Mouse (Mus musculus) C2C12 (cell line): Measurements from ENCODE around the gene Tmem14c. TPM values are rescaled to one million over a fixed set of nuclear protein-coding genes. Genes with fewer than 3 reads are reported as not detected.

Experiments
- H3K27me3 ChIP-seq: one replicate; pipeline ENCODE4 v1.6.1; 2011; ENCODE audit not compliant: control insufficient read depth, insufficient read depth, insufficient read length
- H3K36me3 ChIP-seq: one replicate; pipeline ENCODE4 v1.6.1; 2011; ENCODE audit not compliant: control insufficient read depth, insufficient read depth
- H3K4me3 ChIP-seq: one replicate; pipeline ENCODE4 v1.5.1; 2011; ENCODE audit warnings: mild to moderate bottlenecking, control low read depth; ENCODE audit not compliant: poor library complexity, insufficient read depth, severe bottlenecking
- H3K79me2 ChIP-seq: one replicate; pipeline ENCODE4 v1.6.1; 2011; ENCODE audit not compliant: control insufficient read depth, insufficient read depth
- H3K79me3 ChIP-seq: one replicate; pipeline ENCODE4 v1.6.1; 2011; ENCODE audit warnings: low read depth, control low read depth
- H3ac ChIP-seq: one replicate; pipeline ENCODE3; 2011; ENCODE audit warnings: low read depth; ENCODE audit not compliant: control insufficient read depth, insufficient read length
- CEBPB ChIP-seq: IDR thresholded peaks from one replicate; pipeline ENCODE4 v1.6.1; 2011; ENCODE audit warnings: low read depth, mild to moderate bottlenecking, control low read depth, moderate library complexity
- CTCF ChIP-seq: IDR thresholded peaks from one replicate; pipeline ENCODE4 v1.5.1; 2011; ENCODE audit not compliant: control insufficient read depth, insufficient read depth, insufficient read length
- FOSL1 ChIP-seq: IDR thresholded peaks from one replicate; pipeline ENCODE4 v1.8.0; 2011; ENCODE audit warnings: mild to moderate bottlenecking, low read length; ENCODE audit not compliant: poor library complexity, insufficient read depth, severe bottlenecking
- MAX ChIP-seq: IDR thresholded peaks from one replicate; pipeline ENCODE4 v1.6.1; 2011; ENCODE audit warnings: mild to moderate bottlenecking, control low read depth
- MYOD1 ChIP-seq: IDR thresholded peaks from one replicate; pipeline ENCODE4 v1.6.1; 2011; ENCODE audit warnings: low read depth; ENCODE audit not compliant: control insufficient read depth, insufficient read length
- MYOG ChIP-seq: IDR thresholded peaks from one replicate; pipeline ENCODE4 v1.6.1; 2011; ENCODE audit not compliant: control insufficient read depth, insufficient read length; ENCODE audit errors: extremely low read depth
- USF1 ChIP-seq: IDR thresholded peaks from one replicate; pipeline ENCODE4 v1.6.1; 2011; ENCODE audit warnings: low read depth, mild to moderate bottlenecking, control low read depth, moderate library complexity
- polyA plus RNA-seq: library from polyadenylated mRNA; unstranded; fragments of >200 nt; fragmentation: generic; extraction: Trizol; gene quantifications from one replicate; pipeline ENCODE4 v1.2.1, GENCODE M21; 2012; ENCODE audit warnings: missing spikeins

The Tmem14c gene
- polyA plus RNA-seq, 1 experiment = 203 TPM

DNA sequence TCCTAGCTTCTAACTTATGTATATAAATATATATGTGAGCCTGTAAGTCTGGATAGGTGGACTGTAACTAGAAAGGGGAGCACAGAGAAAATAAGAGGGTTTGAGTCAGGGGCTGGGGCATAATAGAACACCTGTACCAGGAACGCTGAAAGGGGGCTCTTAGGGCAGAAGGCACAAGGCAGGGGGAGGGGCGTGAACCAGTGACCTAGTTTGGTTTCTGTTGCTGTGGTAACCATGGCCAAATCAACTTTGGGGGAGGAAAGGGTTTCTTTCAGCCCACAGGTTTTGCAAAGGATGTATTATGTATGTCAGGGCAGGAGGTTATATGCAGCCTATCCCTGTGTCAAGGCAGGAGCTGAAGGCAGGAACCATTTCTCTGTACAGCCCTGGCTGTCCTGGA is 44.3 kb upstream of the Tmem14c start:
- Histone ChIP-seq H3K27me3 (no peaks in the 10 kb centered on the region), H3K4me3 (no peak overlapping the region), H3K79me3 (no peaks in the 10 kb centered on the region), H3K36me3 (no peaks in the 10 kb centered on the region), H3ac (no peak overlapping the region), H3K79me2 (no peaks in the 10 kb centered on the region)
- TF ChIP-seq MYOD1 (no peak), USF1 (no peak), CTCF (no peak), MYOG (no peak), CEBPB (no peak), MAX (no peak), FOSL1 (no peak)

- H3ac ChIP-seq = no peak overlapping the region
- H3K4me3 ChIP-seq = no peak overlapping the region
- no peak for TF ChIP-seq FOSL1
- no peak for TF ChIP-seq USF1
- no peak for TF ChIP-seq CEBPB
- no peak for TF ChIP-seq MYOG
- TF ChIP-seq MAX = no peak
- TF ChIP-seq CTCF = no peak
- no peak for TF ChIP-seq MYOD1
- no peaks in the 10 kb centered on the region for H3K79me2 ChIP-seq
- no peaks in the 10 kb centered on the region for H3K27me3 ChIP-seq
- no peaks in the 10 kb centered on the region for H3K79me3 ChIP-seq
- no peaks in the 10 kb centered on the region for H3K36me3 ChIP-seq
Measured at GRCm38 (mm10) chr13:40972976-40973375, 43.1 kb upstream of the Tmem14c start.

GRCm38 (mm10) chr13:40977609-40978008 is 38.5 kb upstream of the Tmem14c start:
- Histone ChIP-seq H3K36me3 (no peaks in the 10 kb centered on the region), H3ac (no peak overlapping the region), H3K79me3 (no peaks in the 10 kb centered on the region), H3K4me3 (no peak overlapping the region), H3K79me2 (no peaks in the 10 kb centered on the region), H3K27me3 (no peaks in the 10 kb centered on the region)
- TF ChIP-seq MYOG = no peak
- TF ChIP-seq CTCF = peak; percentile 31

- TF ChIP-seq MAX (no peak), USF1 (no peak), MYOG (no peak), MYOD1 (no peak), FOSL1 (no peak), CEBPB (no peak), CTCF (no peak)
- H3K79me2 ChIP-seq = no peaks in the 10 kb centered on the region
Measured at GRCm38 (mm10) chr13:40978652-40979051, 37.4 kb upstream of the Tmem14c start.

DNA sequence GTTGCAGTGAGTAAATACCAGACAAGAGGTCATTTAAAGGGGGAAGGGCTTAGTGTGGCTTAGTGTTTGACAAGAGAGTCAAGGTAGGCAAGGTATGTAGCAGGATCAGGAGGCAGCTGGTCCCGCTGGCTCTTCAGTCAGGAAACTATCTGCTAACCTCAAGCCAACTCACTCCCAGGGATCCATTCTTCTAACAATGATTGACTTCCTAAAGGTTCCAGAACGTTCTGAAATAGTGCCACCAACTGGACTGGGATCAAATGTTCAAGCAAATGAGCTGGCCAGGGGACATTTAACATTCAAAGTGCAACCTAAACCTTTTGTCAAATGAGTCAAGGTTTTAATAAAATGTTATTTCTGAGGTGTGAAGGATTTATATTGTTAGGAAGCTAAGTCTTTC is 36.8 kb upstream of the Tmem14c start:
- H3K4me3 ChIP-seq = no peak overlapping the region
- no peaks in the 10 kb centered on the region for H3K36me3 ChIP-seq
- H3K27me3 ChIP-seq = no peaks in the 10 kb centered on the region
- no peak for TF ChIP-seq MYOD1
- no peak for TF ChIP-seq USF1
- no peaks in the 10 kb centered on the region for H3K79me3 ChIP-seq
- no peak overlapping the region for H3ac ChIP-seq
- H3K79me2 ChIP-seq = no peaks in the 10 kb centered on the region

More at GRCm38 (mm10) chr13:40978652-40979051, 37.4 kb upstream of the Tmem14c start:
- Histone ChIP-seq H3K36me3 (no peaks in the 10 kb centered on the region), H3ac (no peak overlapping the region), H3K79me3 (no peaks in the 10 kb centered on the region), H3K27me3 (no peaks in the 10 kb centered on the region), H3K4me3 (no peak overlapping the region)

- TF ChIP-seq CTCF = no peak
- TF ChIP-seq USF1 = no peak
- peak; percentile 64 for TF ChIP-seq CEBPB
- TF ChIP-seq MAX = no peak
- no peak for TF ChIP-seq MYOD1
- no peak for TF ChIP-seq MYOG
- peak; percentile 43 for TF ChIP-seq FOSL1
- Histone ChIP-seq H3K27me3 (no peaks in the 10 kb centered on the region), H3ac (no peak overlapping the region)
Measured at GRCm38 (mm10) chr13:40982759-40983158, 33.3 kb upstream of the Tmem14c start.

More at GRCm38 (mm10) chr13:40982759-40983158, 33.3 kb upstream of the Tmem14c start:
- Histone ChIP-seq H3K79me3 (no peaks in the 10 kb centered on the region), H3K4me3 (no peak overlapping the region), H3K79me2 (no peaks in the 10 kb centered on the region), H3K36me3 (no peaks in the 10 kb centered on the region)
